Mouse (Mus musculus): Measurements from ENCODE around the gene AW011738. TPM values are rescaled to one million over a fixed set of nuclear protein-coding genes. Genes with fewer than 3 reads are reported as not detected.

The AW011738 gene
- polyA plus RNA-seq, 1 experiment = 0.29 TPM

DNA sequence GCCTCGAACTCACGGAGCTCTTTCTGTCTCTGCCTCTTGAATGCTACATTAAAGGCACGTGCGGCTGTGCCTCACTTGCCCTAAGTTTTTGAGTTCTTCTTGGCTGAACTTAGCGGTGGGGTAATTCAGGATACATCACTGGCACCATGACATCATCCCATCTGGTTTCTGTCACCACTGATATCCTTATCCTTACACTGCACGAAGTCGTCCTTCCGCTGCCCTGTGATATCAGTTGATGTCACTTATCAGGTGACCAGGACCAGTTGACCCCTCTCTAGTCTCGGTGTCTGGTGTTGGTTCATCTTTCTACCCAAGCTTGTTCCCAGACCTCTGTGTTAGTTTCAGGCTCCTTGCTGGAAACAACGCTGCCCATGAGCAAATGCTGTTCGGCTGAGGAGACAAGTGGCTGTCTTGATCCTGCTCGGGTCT, 626 bp upstream of the AW011738 start:
- H3K4me3 ChIP-seq (ENCODE audit: insufficient read depth, poor library complexity, severe bottlenecking) = no peak overlapping the region
- no peaks in the 10 kb centered on the region for H3K79me2 ChIP-seq (ENCODE audit: control insufficient read depth, insufficient read depth)
- no peaks in the 10 kb centered on the region for H3K36me3 ChIP-seq (ENCODE audit: control insufficient read depth, insufficient read depth)
- no peak for TF ChIP-seq MAX (IDR thresholded peaks at IDR 0.05)
- TF ChIP-seq FOSL1 (IDR thresholded peaks at IDR 0.05; ENCODE audit: insufficient read depth, low read length, poor library complexity, severe bottlenecking) = no peak
- TF ChIP-seq USF1 (IDR thresholded peaks at IDR 0.05; ENCODE audit: low read depth) = no peak
- TF ChIP-seq MYOG (IDR thresholded peaks at IDR 0.05; ENCODE audit: control insufficient read depth, extremely low read depth, insufficient read length) = no peak
- TF ChIP-seq MYOD1 (IDR thresholded peaks at IDR 0.05; ENCODE audit: control insufficient read depth, insufficient read length, low read depth) = no peak
- TF ChIP-seq CEBPB (IDR thresholded peaks at IDR 0.05; ENCODE audit: low read depth) = no peak
- TF ChIP-seq CTCF (IDR thresholded peaks at IDR 0.05; ENCODE audit: control insufficient read depth, insufficient read depth, insufficient read length) = no peak
- no peaks in the 10 kb centered on the region for H3K79me3 ChIP-seq (ENCODE audit: low read depth)
- no peak overlapping the region for H3ac ChIP-seq (ENCODE audit: control insufficient read depth, insufficient read length, low read depth)
- peaks cover 7% of the 10 kb centered on the region for H3K27me3 ChIP-seq (ENCODE audit: control insufficient read depth, insufficient read depth, insufficient read length)

GRCm38 (mm10) chr4:156203413-156204131, 468 bp downstream of the AW011738 start:
- H3K36me3 ChIP-seq (ENCODE audit: control insufficient read depth, insufficient read depth) = no peaks in the 10 kb centered on the region
- peak overlapping the region; percentile 16 for H3ac ChIP-seq (ENCODE audit: control insufficient read depth, insufficient read length, low read depth)
- TF ChIP-seq MYOG (IDR thresholded peaks at IDR 0.05; ENCODE audit: control insufficient read depth, extremely low read depth, insufficient read length) = no peak
- TF ChIP-seq MAX (IDR thresholded peaks at IDR 0.05) = no peak
- no peak for TF ChIP-seq CEBPB (IDR thresholded peaks at IDR 0.05; ENCODE audit: low read depth)
- no peak for TF ChIP-seq CTCF (IDR thresholded peaks at IDR 0.05; ENCODE audit: control insufficient read depth, insufficient read depth, insufficient read length)
- TF ChIP-seq USF1 (IDR thresholded peaks at IDR 0.05; ENCODE audit: low read depth) = no peak
- no peak for TF ChIP-seq MYOD1 (IDR thresholded peaks at IDR 0.05; ENCODE audit: control insufficient read depth, insufficient read length, low read depth)
- TF ChIP-seq FOSL1 (IDR thresholded peaks at IDR 0.05; ENCODE audit: insufficient read depth, low read length, poor library complexity, severe bottlenecking) = no peak
- H3K79me2 ChIP-seq (ENCODE audit: control insufficient read depth, insufficient read depth) = no peaks in the 10 kb centered on the region
- H3K79me3 ChIP-seq (ENCODE audit: low read depth) = no peaks in the 10 kb centered on the region
- peaks cover 7% of the 10 kb centered on the region for H3K27me3 ChIP-seq (ENCODE audit: control insufficient read depth, insufficient read depth, insufficient read length)
- H3K4me3 ChIP-seq (ENCODE audit: insufficient read depth, poor library complexity, severe bottlenecking) = peak overlapping the region; percentile 11

DNA sequence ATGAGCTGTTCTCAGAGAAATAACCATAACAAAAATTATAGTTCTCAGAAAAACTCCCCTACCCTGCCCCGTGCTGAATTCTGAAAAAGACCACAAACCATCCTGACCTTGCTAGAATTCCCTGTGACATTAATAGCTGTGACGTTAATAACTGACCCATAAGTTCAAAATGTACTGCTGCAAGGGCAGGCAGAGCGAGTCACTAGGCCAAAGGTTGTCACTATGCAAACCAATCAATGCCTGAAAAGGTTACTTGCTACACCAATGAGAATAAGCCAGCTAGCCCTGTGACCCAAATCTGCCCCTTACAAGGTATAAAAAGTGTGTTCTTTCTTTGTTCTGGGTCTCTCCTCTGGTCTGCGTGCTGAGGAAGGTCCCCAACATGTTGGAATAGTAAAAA, 5.8 kb downstream of the AW011738 start:
- H3K79me2 ChIP-seq (ENCODE audit: control insufficient read depth, insufficient read depth) = no peaks in the 10 kb centered on the region
- H3K27me3 ChIP-seq (ENCODE audit: control insufficient read depth, insufficient read depth, insufficient read length) = peaks cover 7% of the 10 kb centered on the region
- no peak for TF ChIP-seq MAX (IDR thresholded peaks at IDR 0.05)
- no peaks in the 10 kb centered on the region for H3K79me3 ChIP-seq (ENCODE audit: low read depth)
- no peaks in the 10 kb centered on the region for H3K36me3 ChIP-seq (ENCODE audit: control insufficient read depth, insufficient read depth)
- no peak overlapping the region for H3ac ChIP-seq (ENCODE audit: control insufficient read depth, insufficient read length, low read depth)
- H3K4me3 ChIP-seq (ENCODE audit: insufficient read depth, poor library complexity, severe bottlenecking) = no peak overlapping the region

GRCm38 (mm10) chr4:156209963-156210635, 7.0 kb downstream of the AW011738 start:
- no peak overlapping the region for H3ac ChIP-seq (ENCODE audit: control insufficient read depth, insufficient read length, low read depth)
- H3K79me3 ChIP-seq (ENCODE audit: low read depth) = no peaks in the 10 kb centered on the region
- H3K4me3 ChIP-seq (ENCODE audit: insufficient read depth, poor library complexity, severe bottlenecking) = no peak overlapping the region
- no peaks in the 10 kb centered on the region for H3K79me2 ChIP-seq (ENCODE audit: control insufficient read depth, insufficient read depth)
- H3K36me3 ChIP-seq (ENCODE audit: control insufficient read depth, insufficient read depth) = no peaks in the 10 kb centered on the region
- TF ChIP-seq MAX (IDR thresholded peaks at IDR 0.05) = no peak
- TF ChIP-seq CEBPB (IDR thresholded peaks at IDR 0.05; ENCODE audit: low read depth) = no peak
- TF ChIP-seq MYOG (IDR thresholded peaks at IDR 0.05; ENCODE audit: control insufficient read depth, extremely low read depth, insufficient read length) = no peak
- no peak for TF ChIP-seq FOSL1 (IDR thresholded peaks at IDR 0.05; ENCODE audit: insufficient read depth, low read length, poor library complexity, severe bottlenecking)
- TF ChIP-seq USF1 (IDR thresholded peaks at IDR 0.05; ENCODE audit: low read depth) = no peak
- TF ChIP-seq MYOD1 (IDR thresholded peaks at IDR 0.05; ENCODE audit: control insufficient read depth, insufficient read length, low read depth) = no peak
- no peak for TF ChIP-seq CTCF (IDR thresholded peaks at IDR 0.05; ENCODE audit: control insufficient read depth, insufficient read depth, insufficient read length)
- peaks cover 3% of the 10 kb centered on the region for H3K27me3 ChIP-seq (ENCODE audit: control insufficient read depth, insufficient read depth, insufficient read length)

DNA sequence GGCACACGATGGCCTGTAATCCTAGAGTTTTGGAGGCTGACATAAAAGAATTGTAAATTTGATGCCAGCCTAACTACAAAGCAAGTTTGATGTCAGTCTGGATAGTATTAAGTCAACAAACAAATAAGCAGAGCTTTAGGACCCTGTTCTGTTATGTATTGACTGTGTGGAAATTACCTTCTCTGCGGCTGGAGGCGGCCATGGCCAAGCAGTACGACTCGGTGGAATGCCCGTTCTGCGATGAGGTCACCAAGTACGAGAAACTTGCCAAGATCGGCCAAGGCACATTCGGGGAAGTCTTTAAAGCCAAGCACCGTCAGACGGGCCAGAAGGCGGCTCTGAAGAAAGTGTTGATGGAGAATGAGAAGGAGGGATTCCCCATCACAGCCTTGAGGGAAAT, 10.0 kb downstream of the AW011738 start:
- TF ChIP-seq CTCF (IDR thresholded peaks at IDR 0.05; ENCODE audit: control insufficient read depth, insufficient read depth, insufficient read length) = no peak
- TF ChIP-seq FOSL1 (IDR thresholded peaks at IDR 0.05; ENCODE audit: insufficient read depth, low read length, poor library complexity, severe bottlenecking) = no peak
- TF ChIP-seq MYOD1 (IDR thresholded peaks at IDR 0.05; ENCODE audit: control insufficient read depth, insufficient read length, low read depth) = no peak
- TF ChIP-seq MYOG (IDR thresholded peaks at IDR 0.05; ENCODE audit: control insufficient read depth, extremely low read depth, insufficient read length) = no peak
- TF ChIP-seq USF1 (IDR thresholded peaks at IDR 0.05; ENCODE audit: low read depth) = no peak
- TF ChIP-seq CEBPB (IDR thresholded peaks at IDR 0.05; ENCODE audit: low read depth) = no peak
- TF ChIP-seq MAX (IDR thresholded peaks at IDR 0.05) = no peak
- Histone ChIP-seq H3K36me3 (ENCODE audit: control insufficient read depth, insufficient read depth) (no peaks in the 10 kb centered on the region), H3ac (ENCODE audit: control insufficient read depth, insufficient read length, low read depth) (no peak overlapping the region), H3K4me3 (ENCODE audit: insufficient read depth, poor library complexity, severe bottlenecking) (no peak overlapping the region), H3K79me3 (ENCODE audit: low read depth) (no peaks in the 10 kb centered on the region), H3K79me2 (ENCODE audit: control insufficient read depth, insufficient read depth) (no peaks in the 10 kb centered on the region), H3K27me3 (ENCODE audit: control insufficient read depth, insufficient read depth, insufficient read length) (peaks cover 18% of the 10 kb centered on the region)

Data from C2C12 (cell line).